Mouse (Mus musculus): ENCODE results near the gene Slc2a5. TPM values are rescaled to one million over a fixed set of nuclear protein-coding genes. Genes with fewer than 3 reads are reported as not detected.

Slc2a5 gene
- 1.4 and 1.8 TPM in 2 replicates for polyA plus RNA-seq (2016; fragmentation: Nextera tagmentation; extraction: Ambion mirVana)

- H3K36me3 ChIP-seq = no peaks in the 10 kb centered on the region
- 2% methylated on average over 15 of the region's 15 CpGs for WGBS
Observed at GRCm38 (mm10) chr4:150119055-150119454, at the start of gene Slc2a5. Gene Slc2a5 (plus strand): TSS chr4:150119283.

DNA sequence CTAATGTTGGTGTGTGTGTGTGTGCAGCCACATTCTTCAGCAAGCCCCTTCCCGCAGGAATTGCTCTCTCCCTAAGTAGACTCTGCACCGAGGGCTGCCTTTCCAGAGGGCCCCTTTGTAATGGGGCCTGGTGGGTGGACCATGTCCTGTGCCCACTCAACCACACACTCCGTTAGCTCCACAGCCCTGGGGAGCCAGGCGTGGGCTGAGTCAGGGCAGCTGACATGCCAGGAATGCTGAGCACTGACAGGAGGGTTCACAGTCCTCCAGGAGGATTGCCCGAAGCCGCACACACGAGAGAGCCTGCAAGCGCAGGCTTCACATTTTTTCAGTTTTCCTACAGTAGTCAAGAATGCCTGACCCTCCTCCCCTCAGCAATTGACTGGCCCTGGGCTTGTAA lies 48.9 kb upstream of the Slc2a5 start:
- H3K9ac ChIP-seq (replicated peaks) = no peak overlapping the region

More at GRCm38 (mm10) chr4:150119055-150119454, at the start of gene Slc2a5:
- H3K4me1 ChIP-seq = peaks cover 5% of the 10 kb centered on the region
- peak within 1 kb of the TSS; percentile 18; the same call in 1 of the 2 replicates for H3K4me3 ChIP-seq
- H3K4me2 ChIP-seq (replicated peaks) = peak within 1 kb of the TSS; percentile 44
- no peak within 1 kb of the TSS for H3K27ac ChIP-seq (replicated peaks)
- H3K9me3 ChIP-seq = no peaks in the 10 kb centered on the region
- no peak within 1 kb of the TSS for H3K9ac ChIP-seq (replicated peaks)
- ATAC-seq (ENCODE audit: low FRiP score, low read depth) = no peak
- no peaks in the 10 kb centered on the region; the same call in 1 of the 2 replicates for H3K27me3 ChIP-seq

GRCm38 (mm10) chr4:150072416-150073101 lies 46.5 kb upstream of the Slc2a5 start:
- 53% methylated on average over 15 of the region's 15 CpGs for WGBS
- Histone ChIP-seq H3K36me3 (no peaks in the 10 kb centered on the region), H3K27ac (replicated peaks) (no peak overlapping the region), H3K4me2 (replicated peaks) (no peak overlapping the region), H3K9ac (replicated peaks) (no peak overlapping the region), H3K4me3 (no peak overlapping the region), H3K9me3 (no peaks in the 10 kb centered on the region), H3K4me1 (no peaks in the 10 kb centered on the region), H3K27me3 (no peaks in the 10 kb centered on the region)
- ATAC-seq (ENCODE audit: low FRiP score, low read depth) = no peak

More for the DNA sequence above, 48.9 kb upstream of the Slc2a5 start:
- H3K4me1 ChIP-seq = no peaks in the 10 kb centered on the region
- no peak overlapping the region for H3K27ac ChIP-seq (replicated peaks)
- no peaks in the 10 kb centered on the region for H3K36me3 ChIP-seq
- H3K9me3 ChIP-seq = no peaks in the 10 kb centered on the region
- no peak overlapping the region for H3K4me3 ChIP-seq
- no peak overlapping the region for H3K4me2 ChIP-seq (replicated peaks)
- WGBS = 67% methylated on average over 8 of the region's 8 CpGs
- ATAC-seq (ENCODE audit: low FRiP score, low read depth) = no peak
- no peaks in the 10 kb centered on the region for H3K27me3 ChIP-seq

GRCm38 (mm10) chr4:150073102-150073473 lies 46.0 kb upstream of the Slc2a5 start:
- H3K4me1 ChIP-seq = no peaks in the 10 kb centered on the region
- H3K27me3 ChIP-seq = no peaks in the 10 kb centered on the region
- no peak overlapping the region for H3K27ac ChIP-seq (replicated peaks)
- no peaks in the 10 kb centered on the region for H3K36me3 ChIP-seq
- ATAC-seq (ENCODE audit: low FRiP score, low read depth) = no peak
- 8% methylated on average over 8 of the region's 8 CpGs for WGBS
- no peak overlapping the region for H3K4me3 ChIP-seq
- no peak overlapping the region for H3K4me2 ChIP-seq (replicated peaks)
- no peak overlapping the region for H3K9ac ChIP-seq (replicated peaks)
- no peaks in the 10 kb centered on the region for H3K9me3 ChIP-seq

DNA sequence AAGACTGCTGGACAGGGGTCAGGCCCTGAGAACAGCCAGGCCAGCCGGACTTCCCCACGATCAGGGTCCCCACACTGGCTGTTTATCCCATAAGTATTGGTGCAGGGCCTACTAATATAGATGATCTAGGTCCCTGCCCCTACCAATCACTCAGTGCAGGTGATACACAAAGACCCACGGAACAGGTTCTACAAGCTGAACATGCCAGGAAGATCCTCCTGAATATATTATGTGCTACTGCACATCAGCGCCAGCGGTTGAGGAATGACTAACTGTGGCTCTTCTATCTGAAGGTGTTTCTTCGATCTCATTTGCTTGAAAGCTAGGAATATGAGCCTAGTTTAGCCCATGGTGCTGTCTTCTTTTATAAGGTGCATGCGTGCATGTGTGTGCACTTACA lies 43.7 kb upstream of the Slc2a5 start:
- Histone ChIP-seq H3K4me2 (replicated peaks) (no peak overlapping the region), H3K9me3 (no peaks in the 10 kb centered on the region), H3K36me3 (no peaks in the 10 kb centered on the region), H3K4me1 (no peaks in the 10 kb centered on the region), H3K27ac (replicated peaks) (no peak overlapping the region), H3K27me3 (no peaks in the 10 kb centered on the region), H3K4me3 (no peak overlapping the region), H3K9ac (replicated peaks) (no peak overlapping the region)
- no peak for ATAC-seq (ENCODE audit: low FRiP score, low read depth)
- WGBS = 89% methylated on average over 7 of the region's 7 CpGs

DNA sequence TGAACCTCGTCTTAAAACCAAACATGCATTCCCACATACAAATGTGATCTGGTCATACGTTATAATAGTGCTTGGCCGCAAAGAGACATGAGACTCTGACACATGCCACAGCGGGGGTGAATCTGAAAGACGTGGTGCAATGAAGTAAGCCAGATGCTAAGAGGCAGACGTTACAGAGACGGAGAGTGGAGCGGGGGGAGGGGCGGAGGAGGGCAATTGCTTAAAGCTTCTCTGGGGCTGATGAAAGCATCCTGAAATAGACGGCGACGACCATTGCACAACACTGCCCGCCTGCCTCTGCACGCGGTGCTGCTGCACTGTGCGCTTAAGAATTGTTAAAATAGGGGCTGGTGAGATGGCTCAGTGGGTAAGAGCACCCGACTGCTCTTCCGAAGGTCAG lies 42.9 kb upstream of the Slc2a5 start:
- WGBS = 43% methylated on average over 18 of the region's 18 CpGs

DNA sequence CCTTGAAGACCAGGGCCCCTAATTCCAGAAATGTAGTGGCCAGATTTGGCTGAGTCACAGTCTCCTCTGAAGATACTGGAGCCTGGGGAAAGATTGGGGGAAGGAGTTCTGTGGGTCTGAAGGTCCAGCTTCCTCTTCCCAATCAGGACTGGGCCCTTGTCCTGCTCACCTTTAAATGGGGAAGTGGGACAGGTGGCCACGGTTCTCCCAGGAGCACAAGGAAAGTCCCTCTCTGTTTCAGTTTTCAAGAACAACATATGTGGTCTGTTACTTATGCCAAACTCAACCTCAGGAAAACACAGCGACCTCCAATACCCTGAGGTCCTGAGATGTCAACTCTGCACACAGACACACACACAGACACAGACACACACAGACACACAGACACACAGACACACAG lies 40.4 kb upstream of the Slc2a5 start:
- no peaks in the 10 kb centered on the region for H3K36me3 ChIP-seq
- no peak for ATAC-seq (ENCODE audit: low FRiP score, low read depth)
- H3K4me3 ChIP-seq = no peak overlapping the region
- no peak overlapping the region for H3K9ac ChIP-seq (replicated peaks)
- H3K27me3 ChIP-seq = no peaks in the 10 kb centered on the region
- 74% methylated on average over 2 of the region's 2 CpGs for whole genome bisulfite sequencing
- no peak overlapping the region for H3K4me2 ChIP-seq (replicated peaks)
- no peaks in the 10 kb centered on the region for H3K9me3 ChIP-seq
- H3K27ac ChIP-seq (replicated peaks) = no peak overlapping the region
- H3K4me1 ChIP-seq = no peaks in the 10 kb centered on the region

More for the DNA sequence above, 42.9 kb upstream of the Slc2a5 start:
- Histone ChIP-seq H3K4me3 (no peak overlapping the region), H3K27ac (replicated peaks) (no peak overlapping the region), H3K4me2 (replicated peaks) (no peak overlapping the region), H3K9me3 (no peaks in the 10 kb centered on the region), H3K9ac (replicated peaks) (no peak overlapping the region), H3K4me1 (no peaks in the 10 kb centered on the region), H3K36me3 (no peaks in the 10 kb centered on the region), H3K27me3 (no peaks in the 10 kb centered on the region)
- ATAC-seq (ENCODE audit: low FRiP score, low read depth) = no peak

- no peaks in the 10 kb centered on the region for H3K4me1 ChIP-seq
- WGBS = 83% methylated on average over 7 of the region's 7 CpGs
- no peak overlapping the region for H3K4me3 ChIP-seq
- no peak overlapping the region for H3K27ac ChIP-seq (replicated peaks)
- no peaks in the 10 kb centered on the region for H3K36me3 ChIP-seq
- H3K4me2 ChIP-seq (replicated peaks) = no peak overlapping the region
- no peak for ATAC-seq (ENCODE audit: low FRiP score, low read depth)
- H3K9me3 ChIP-seq = 0 out of 2 replicates have a peak, but pooled peaks cover 3% of the 10 kb centered on the region
- H3K27me3 ChIP-seq = no peaks in the 10 kb centered on the region
- H3K9ac ChIP-seq (replicated peaks) = no peak overlapping the region
Observed at GRCm38 (mm10) chr4:150079244-150079643, 39.8 kb upstream of the Slc2a5 start.

DNA sequence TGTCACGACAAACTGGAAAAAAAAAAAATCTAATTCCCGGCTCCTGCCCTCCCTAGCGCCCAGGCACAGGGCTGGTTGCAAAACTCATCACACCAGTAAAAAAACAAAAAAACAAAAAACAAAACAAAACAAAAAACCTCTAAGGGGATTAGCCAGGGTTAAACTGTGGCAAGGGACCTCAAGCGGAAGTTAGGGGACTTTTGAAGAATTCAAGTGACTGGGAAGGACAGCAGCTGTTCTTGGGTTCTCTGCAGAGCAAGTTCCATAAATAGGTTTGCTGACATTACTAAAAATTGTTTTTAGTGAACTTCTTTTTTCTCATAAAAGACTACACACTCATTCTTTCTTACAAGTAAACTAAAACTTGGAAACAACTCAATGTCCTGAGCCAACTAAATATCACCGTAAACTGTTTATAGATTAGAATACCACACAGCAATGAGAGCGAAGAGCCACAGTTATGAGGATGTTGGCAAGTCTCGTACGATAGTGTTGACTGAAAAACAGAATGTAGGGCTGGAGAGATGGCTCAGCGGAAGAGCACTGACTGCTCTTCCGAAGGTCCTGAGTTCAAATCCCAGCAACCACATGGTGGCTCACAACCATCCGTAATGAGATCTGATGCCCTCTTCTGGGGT lies 38.6 kb upstream of the Slc2a5 start:
- 88% methylated on average over 11 of the region's 11 CpGs for WGBS
- no peaks in the 10 kb centered on the region for H3K4me1 ChIP-seq
- H3K27me3 ChIP-seq = no peaks in the 10 kb centered on the region
- no peak overlapping the region for H3K4me2 ChIP-seq (replicated peaks)
- no peak for ATAC-seq (ENCODE audit: low FRiP score, low read depth)
- no peaks in the 10 kb centered on the region for H3K36me3 ChIP-seq
- H3K4me3 ChIP-seq = no peak overlapping the region
- 0 out of 2 replicates have a peak, but pooled peaks cover 3% of the 10 kb centered on the region for H3K9me3 ChIP-seq
- H3K27ac ChIP-seq (replicated peaks) = no peak overlapping the region
- no peak overlapping the region for H3K9ac ChIP-seq (replicated peaks)

GRCm38 (mm10) chr4:150085366-150085765 lies 33.7 kb upstream of the Slc2a5 start:
- 81% methylated on average over 4 of the region's 4 CpGs for WGBS
- no peaks in the 10 kb centered on the region for H3K36me3 ChIP-seq
- H3K27ac ChIP-seq (replicated peaks) = no peak overlapping the region
- peaks cover 30% of the 10 kb centered on the region for H3K27me3 ChIP-seq
- ATAC-seq (ENCODE audit: low FRiP score, low read depth) = no peak
- H3K9ac ChIP-seq (replicated peaks) = no peak overlapping the region
- peaks cover 12% of the 10 kb centered on the region for H3K4me1 ChIP-seq
- 0 out of 2 replicates have a peak, but pooled peaks cover 3% of the 10 kb centered on the region for H3K9me3 ChIP-seq
- no peak overlapping the region for H3K4me3 ChIP-seq
- no peak overlapping the region for H3K4me2 ChIP-seq (replicated peaks)

DNA sequence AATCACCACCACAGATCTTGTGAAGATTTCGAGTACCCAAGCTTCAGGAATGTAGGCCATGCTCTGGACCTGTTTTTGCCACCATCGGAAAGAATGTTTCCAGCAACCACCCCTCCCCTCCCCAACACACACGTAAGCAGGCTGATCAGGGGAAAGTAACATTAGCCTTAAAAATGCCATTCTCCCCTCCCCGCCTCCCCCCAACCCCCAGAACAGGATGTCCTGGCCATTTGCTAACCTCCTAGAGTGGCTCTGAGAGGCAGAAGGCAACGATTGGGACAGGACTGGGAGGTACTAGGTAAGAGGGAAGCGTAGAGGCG lies 32.3 kb upstream of the Slc2a5 start:
- peaks cover 12% of the 10 kb centered on the region for H3K4me1 ChIP-seq
- no peak for ATAC-seq (ENCODE audit: low FRiP score, low read depth)
- no peak overlapping the region for H3K27ac ChIP-seq (replicated peaks)
- H3K27me3 ChIP-seq = peaks cover 40% of the 10 kb centered on the region
- 0 out of 2 replicates have a peak, but pooled peaks cover 3% of the 10 kb centered on the region for H3K9me3 ChIP-seq
- H3K36me3 ChIP-seq = no peaks in the 10 kb centered on the region
- peak overlapping the region; percentile 53 for H3K4me3 ChIP-seq
- H3K4me2 ChIP-seq (replicated peaks) = peak overlapping the region; percentile 99
- no peak overlapping the region; the same call in 1 of the 2 replicates for H3K9ac ChIP-seq (replicated peaks)
- under 1% methylated on average over 7 of the region's 7 CpGs for WGBS

GRCm38 (mm10) chr4:150087161-150087889 lies 31.8 kb upstream of the Slc2a5 start, which contains the start of gene Gpr157:
Gene Gpr157 (plus strand): TSS chr4:150087365.
- H3K9me3 ChIP-seq = 0 out of 2 replicates have a peak, but pooled peaks cover 3% of the 10 kb centered on the region
- H3K4me1 ChIP-seq = peaks cover 12% of the 10 kb centered on the region
- WGBS = under 1% methylated on average over 44 of the region's 56 CpGs
- no peaks in the 10 kb centered on the region for H3K36me3 ChIP-seq
- peak within 1 kb of the TSS; percentile 53 for H3K4me3 ChIP-seq
- peak within 1 kb of the TSS; percentile 99 for H3K4me2 ChIP-seq (replicated peaks)
- H3K27me3 ChIP-seq = peaks cover 46% of the 10 kb centered on the region
- no peak within 1 kb of the TSS for H3K27ac ChIP-seq (replicated peaks)
- ATAC-seq (ENCODE audit: low FRiP score, low read depth) = peak; percentile 96
- peak within 1 kb of the TSS; percentile 54 for H3K9ac ChIP-seq (replicated peaks)
